Mouse (Mus musculus) intestine, postnatal 0 days (tissue): Measurements from ENCODE around the gene Nrn1l. TPM values are rescaled to one million over a fixed set of nuclear protein-coding genes. Genes with fewer than 3 reads are reported as not detected.

ENCODE experiments used
- ATAC-seq: fragments of 200-750 bp; cut with Nextera tagmentation; 2 replicates; pipeline ENCODE4 v1.8.0; 2017; ENCODE audit warnings: mild to moderate bottlenecking, moderate TSS enrichment, moderate library complexity
- H3K27ac ChIP-seq: fragments of 300-500 bp; sonication (generic); 2 replicates; pipeline ENCODE4 v1.5.1; 2014; ENCODE audit warnings: mild to moderate bottlenecking, low read depth, low read length, moderate library complexity
- H3K27me3 ChIP-seq: fragments of 300-500 bp; sonication (generic); replicated peaks from 2 replicates; pipeline ENCODE4 v1.6.1; 2014; ENCODE audit warnings: low read length, mixed read lengths; ENCODE audit not compliant: control insufficient read depth, insufficient read depth
- H3K36me3 ChIP-seq: fragments of 300-500 bp; sonication (generic); 2 replicates; pipeline ENCODE4 v1.6.1; 2014; ENCODE audit warnings: mild to moderate bottlenecking, moderate library complexity; ENCODE audit not compliant: control insufficient read depth, insufficient read depth
- H3K4me1 ChIP-seq: fragments of 300-500 bp; sonication (generic); replicated peaks from 2 replicates; pipeline ENCODE4 v1.6.1; 2014; ENCODE audit warnings: antibody characterized with exemption, low read length, mixed read lengths; ENCODE audit not compliant: control insufficient read depth, insufficient read depth
- H3K4me2 ChIP-seq: fragments of 300-500 bp; sonication (generic); replicated peaks from 2 replicates; pipeline ENCODE4 v1.6.1; 2014; ENCODE audit warnings: low read depth, mild to moderate bottlenecking, moderate library complexity
- H3K4me3 ChIP-seq: fragments of 300-500 bp; sonication (generic); 2 replicates; pipeline ENCODE4 v1.5.1; 2014; ENCODE audit warnings: low read depth, low read length
- H3K9ac ChIP-seq: fragments of 300-500 bp; sonication (generic); 2 replicates; pipeline ENCODE4 v1.6.1; 2014; ENCODE audit warnings: mild to moderate bottlenecking, low read depth, low read length
- H3K9me3 ChIP-seq: fragments of 300-500 bp; sonication (generic); 2 replicates; pipeline ENCODE4 v1.6.1; 2016; ENCODE audit warnings: mixed run types; ENCODE audit not compliant: control insufficient read depth
- CTCF ChIP-seq: sonication (generic); IDR thresholded peaks from 2 replicates; pipeline ENCODE4 v1.5.1; 2016; ENCODE audit warnings: low read depth, mild to moderate bottlenecking, control low read depth, antibody characterized with exemption, moderate library complexity
- WGBS: fragments of 180-500 bp; shearing (Covaris S2); extraction: QIAGEN DNeasy Blood & Tissue Kit; methylation state at CpG from one replicate; pipeline ENCODE4 v1.1.7; 2014; 5-methylcytosine and 5-hydroxymethylcytosine counted together
- polyA plus RNA-seq: library from polyadenylated mRNA; unstranded; fragments of >200 nt; fragmentation: Nextera tagmentation; extraction: Ambion mirVana; gene quantifications from 2 replicates; pipeline ENCODE4 v1.2.1, GENCODE M21; 2015

Nrn1l gene
- polyA plus RNA-seq, 1 experiment from 2014 or later, result not detected

GRCm38 (mm10) chr8:105932525-105932924 is 39.2 kb downstream of the Nrn1l start:
- Histone ChIP-seq H3K4me1 (no peaks in the 10 kb centered on the region), H3K27ac (no peak overlapping the region), H3K4me2 (no peak overlapping the region), H3K9ac (no peak overlapping the region), H3K4me3 (no peak overlapping the region), H3K36me3 (peaks cover 49% of the 10 kb centered on the region; the same call in 1 of the 2 replicates), H3K27me3 (no peaks in the 10 kb centered on the region), H3K9me3 (no peaks in the 10 kb centered on the region)
- TF ChIP-seq CTCF, result no peak
- 91% methylated on average over 11 of the region's 11 CpGs for WGBS
- ATAC-seq, result no peak

GRCm38 (mm10) chr8:105933762-105934161 is 40.4 kb downstream of the Nrn1l start, which contains the start of gene Ctrl:
TSS of gene Ctrl (minus strand) at chr8:105933862.
- no peak within 1 kb of the TSS for H3K4me2 ChIP-seq
- 95% methylated on average over 2 of the region's 2 CpGs for WGBS
- H3K36me3 ChIP-seq, result peaks cover 49% of the 10 kb centered on the region; the same call in 1 of the 2 replicates
- no peaks in the 10 kb centered on the region for H3K27me3 ChIP-seq
- H3K4me3 ChIP-seq, result no peak within 1 kb of the TSS
- TF ChIP-seq CTCF, result no peak
- no peak within 1 kb of the TSS for H3K27ac ChIP-seq
- H3K9me3 ChIP-seq, result no peaks in the 10 kb centered on the region
- H3K4me1 ChIP-seq, result no peaks in the 10 kb centered on the region
- H3K9ac ChIP-seq, result no peak within 1 kb of the TSS
- ATAC-seq, result no peak

GRCm38 (mm10) chr8:105935105-105935504 is 41.7 kb downstream of the Nrn1l start:
- Histone ChIP-seq H3K4me3 (no peak overlapping the region), H3K9me3 (no peaks in the 10 kb centered on the region), H3K36me3 (peaks cover 40% of the 10 kb centered on the region; the same call in 1 of the 2 replicates), H3K4me2 (no peak overlapping the region), H3K27me3 (no peaks in the 10 kb centered on the region), H3K9ac (no peak overlapping the region), H3K4me1 (no peaks in the 10 kb centered on the region), H3K27ac (no peak overlapping the region)
- WGBS, result 80% methylated on average over 6 of the region's 6 CpGs
- TF ChIP-seq CTCF, result no peak
- no peak for ATAC-seq

DNA sequence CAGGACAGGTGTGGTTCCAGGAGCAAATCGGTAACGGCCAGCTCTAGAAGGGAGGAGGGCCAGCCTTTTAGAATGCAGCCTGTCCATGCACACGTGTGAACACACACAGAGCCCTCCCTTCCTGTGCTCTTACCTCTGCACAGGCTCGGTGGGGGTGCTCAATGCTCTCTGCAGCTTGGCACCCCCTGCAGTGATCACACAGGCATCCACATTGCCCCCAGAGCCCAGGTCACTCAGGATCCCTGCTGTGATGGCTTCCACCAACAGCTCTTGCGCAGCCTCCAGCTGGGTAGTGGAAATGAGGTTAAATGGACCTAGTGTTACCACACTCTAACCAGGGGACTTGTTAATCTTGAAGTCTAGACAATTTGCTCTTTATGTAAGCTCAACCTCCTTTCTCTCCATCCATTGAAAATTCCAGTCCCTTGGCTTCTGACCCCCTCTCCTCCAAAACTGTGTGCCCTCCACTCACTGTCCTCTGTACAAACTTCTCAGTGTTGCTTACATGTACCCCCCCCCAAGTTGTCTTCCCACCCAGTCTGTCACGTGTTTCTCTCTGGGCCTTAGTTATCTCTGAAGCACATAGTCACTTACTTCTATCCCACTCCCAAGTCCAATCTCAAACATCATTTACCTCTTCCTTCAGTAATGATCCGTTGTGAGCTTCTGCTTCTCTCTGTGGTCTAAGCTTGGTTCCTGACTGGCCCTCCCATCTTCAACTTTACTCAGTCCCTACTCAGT is 42.7 kb downstream of the Nrn1l start:
- Histone ChIP-seq H3K27me3 (no peaks in the 10 kb centered on the region), H3K9ac (0 out of 2 replicates have a peak overlapping the region, but pooled peaks have one; percentile 74), H3K4me3 (no peak overlapping the region), H3K4me1 (no peaks in the 10 kb centered on the region), H3K36me3 (peaks cover 36% of the 10 kb centered on the region; the same call in 1 of the 2 replicates), H3K9me3 (no peaks in the 10 kb centered on the region), H3K4me2 (peak overlapping the region; percentile 92; the same call in 1 of the 2 replicates), H3K27ac (no peak overlapping the region)
- ATAC-seq, result no peak
- 39% methylated on average over 7 of the region's 7 CpGs for WGBS
- TF ChIP-seq CTCF, result no peak

GRCm38 (mm10) chr8:105936866-105937475 is 43.6 kb downstream of the Nrn1l start:
- WGBS, result under 1% methylated on average over 30 of the region's 30 CpGs
- Histone ChIP-seq H3K27ac (peak overlapping the region; percentile 85), H3K9ac (peak overlapping the region; percentile 74), H3K4me2 (peak overlapping the region; percentile 92), H3K9me3 (no peaks in the 10 kb centered on the region), H3K4me1 (no peaks in the 10 kb centered on the region), H3K27me3 (no peaks in the 10 kb centered on the region), H3K4me3 (peak overlapping the region; percentile 93), H3K36me3 (peaks cover 30% of the 10 kb centered on the region; the same call in 1 of the 2 replicates)
- peak; percentile 27; the same call in 1 of the 2 replicates for TF ChIP-seq CTCF
- ATAC-seq, result peak; percentile 76
